Mouse (Mus musculus): ENCODE results near the gene Tbc1d24. TPM values are rescaled to one million over a fixed set of nuclear protein-coding genes. Genes with fewer than 3 reads are reported as not detected.
A peak's percentile ranks its signal among the peaks of the same experiment; 100 is the strongest.

Tbc1d24 gene
- polyA plus RNA-seq, 1 experiment = 14.4 TPM

DNA sequence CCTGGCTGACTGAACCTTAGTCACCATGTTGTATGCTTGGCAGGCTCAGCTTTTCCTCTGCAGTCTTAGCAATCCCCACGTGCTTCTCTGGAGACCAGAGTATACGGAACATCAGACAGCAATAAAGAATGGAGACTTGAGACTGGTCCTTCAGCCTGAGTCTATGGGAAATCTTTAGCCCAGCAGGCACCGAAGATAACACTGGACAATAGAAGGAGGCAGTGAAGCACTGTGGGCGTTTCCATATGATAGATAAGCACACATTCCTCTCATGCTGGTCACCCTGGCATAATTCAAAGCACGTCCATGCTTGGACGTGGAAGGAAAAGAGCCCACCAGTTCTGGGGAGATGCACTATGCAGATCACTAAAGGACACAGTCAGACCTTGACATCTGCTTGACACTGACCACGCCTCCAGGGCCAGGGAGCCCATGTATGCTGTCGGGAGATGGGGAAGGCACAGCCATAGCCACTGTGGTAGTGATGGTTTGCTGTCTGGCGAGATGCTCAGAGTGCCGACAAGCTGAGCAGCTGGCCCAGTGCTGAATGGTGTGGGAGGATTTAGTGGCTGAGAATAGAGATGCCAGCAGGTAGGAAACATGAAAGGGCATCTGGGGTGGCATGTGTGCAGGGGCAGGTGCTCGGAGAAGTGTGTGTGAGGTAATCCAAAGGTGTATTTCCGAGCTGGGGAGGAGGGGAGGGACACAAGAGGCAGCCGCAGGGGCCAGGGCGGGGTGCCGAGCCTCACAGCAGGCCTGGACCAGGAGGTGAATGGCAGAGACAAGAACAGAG lies 8.1 kb downstream of the Tbc1d24 start:
- H3K4me3 ChIP-seq (ENCODE audit: low read depth, low read length) = no peak overlapping the region

DNA sequence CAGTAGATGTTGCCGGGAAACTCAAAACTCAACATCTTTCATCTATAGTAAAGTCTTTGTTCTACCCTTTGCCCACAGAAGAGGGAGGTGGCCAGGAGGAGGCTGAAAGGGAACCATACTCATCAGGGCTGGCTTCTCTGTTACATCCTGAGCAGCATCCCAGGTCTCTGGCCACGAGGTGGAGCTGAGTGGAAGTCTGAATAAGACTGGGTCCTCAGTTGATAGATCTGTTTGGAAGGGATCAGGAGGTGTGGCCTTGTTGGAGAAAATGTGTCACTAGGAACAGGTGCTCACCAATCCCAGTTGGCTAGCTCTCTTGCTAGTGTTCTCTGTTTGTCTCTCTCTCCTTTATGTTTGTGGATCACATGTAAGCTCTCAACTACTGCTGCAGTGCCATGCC lies 10.0 kb downstream of the Tbc1d24 start:
- H3K9me3 ChIP-seq (replicated peaks; ENCODE audit: control insufficient read depth, insufficient read depth, low read length, poor library complexity, severe bottlenecking) = no peaks in the 10 kb centered on the region
- no peak overlapping the region for H3K9ac ChIP-seq (ENCODE audit: low read depth, poor library complexity, severe bottlenecking)
- H3K27ac ChIP-seq (ENCODE audit: insufficient read depth, low read length) = no peak overlapping the region
- peaks cover 21% of the 10 kb centered on the region for H3K4me1 ChIP-seq (ENCODE audit: control insufficient read depth, insufficient read depth, low read length)
- no peak for TF ChIP-seq EP300 (IDR thresholded peaks at IDR 0.05; ENCODE audit: insufficient read depth, low read depth, low read length)
- TF ChIP-seq CTCF (IDR thresholded peaks at IDR 0.05; ENCODE audit: low read depth, low read length) = peak; percentile 7
- TF ChIP-seq POLR2A (IDR thresholded peaks at IDR 0.05; ENCODE audit: insufficient read depth, low read length) = no peak
- no peaks in the 10 kb centered on the region for H3K36me3 ChIP-seq (ENCODE audit: control insufficient read depth, insufficient read depth, low read length, poor library complexity, severe bottlenecking)
- no peaks in the 10 kb centered on the region for H3K27me3 ChIP-seq (ENCODE audit: control insufficient read depth, insufficient read depth, low read length, poor library complexity, severe bottlenecking)
- no peak overlapping the region for H3K4me3 ChIP-seq (ENCODE audit: low read depth, low read length)

More for the DNA sequence above, 8.1 kb downstream of the Tbc1d24 start:
- H3K36me3 ChIP-seq (ENCODE audit: control insufficient read depth, insufficient read depth, low read length, poor library complexity, severe bottlenecking) = no peaks in the 10 kb centered on the region
- no peaks in the 10 kb centered on the region for H3K27me3 ChIP-seq (ENCODE audit: control insufficient read depth, insufficient read depth, low read length, poor library complexity, severe bottlenecking)
- no peak overlapping the region for H3K9ac ChIP-seq (ENCODE audit: low read depth, poor library complexity, severe bottlenecking)
- peaks cover 19% of the 10 kb centered on the region for H3K4me1 ChIP-seq (ENCODE audit: control insufficient read depth, insufficient read depth, low read length)
- no peaks in the 10 kb centered on the region for H3K9me3 ChIP-seq (replicated peaks; ENCODE audit: control insufficient read depth, insufficient read depth, low read length, poor library complexity, severe bottlenecking)
- no peak overlapping the region for H3K27ac ChIP-seq (ENCODE audit: insufficient read depth, low read length)
- TF ChIP-seq POLR2A (IDR thresholded peaks at IDR 0.05; ENCODE audit: insufficient read depth, low read length) = no peak
- no peak for TF ChIP-seq EP300 (IDR thresholded peaks at IDR 0.05; ENCODE audit: insufficient read depth, low read depth, low read length)
- TF ChIP-seq CTCF (IDR thresholded peaks at IDR 0.05; ENCODE audit: low read depth, low read length) = no peak

DNA sequence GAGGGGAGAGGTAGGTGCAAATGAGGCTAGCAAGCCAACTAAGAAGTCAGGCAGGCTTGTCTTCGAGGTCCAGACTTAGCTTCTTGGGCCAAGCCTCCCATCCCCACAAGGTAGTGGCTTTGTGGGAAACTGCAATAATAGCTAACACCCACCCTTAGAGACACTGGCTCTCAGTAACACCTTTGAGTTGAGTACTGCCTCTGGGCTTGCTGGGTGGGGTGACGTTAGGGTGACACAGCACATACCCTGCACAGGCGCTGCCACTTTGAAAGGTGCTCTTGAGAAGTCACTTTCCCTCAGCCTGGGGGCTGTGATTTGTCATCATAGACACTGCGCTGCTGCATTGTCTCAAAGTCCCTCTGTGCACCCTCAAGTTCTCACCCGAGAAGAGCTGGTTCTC lies 11.6 kb downstream of the Tbc1d24 start:
- no peaks in the 10 kb centered on the region for H3K36me3 ChIP-seq (ENCODE audit: control insufficient read depth, insufficient read depth, low read length, poor library complexity, severe bottlenecking)
- no peaks in the 10 kb centered on the region for H3K9me3 ChIP-seq (replicated peaks; ENCODE audit: control insufficient read depth, insufficient read depth, low read length, poor library complexity, severe bottlenecking)
- no peak overlapping the region for H3K9ac ChIP-seq (ENCODE audit: low read depth, poor library complexity, severe bottlenecking)
- H3K4me1 ChIP-seq (ENCODE audit: control insufficient read depth, insufficient read depth, low read length) = peaks cover 15% of the 10 kb centered on the region
- no peak overlapping the region for H3K27ac ChIP-seq (ENCODE audit: insufficient read depth, low read length)
- H3K27me3 ChIP-seq (ENCODE audit: control insufficient read depth, insufficient read depth, low read length, poor library complexity, severe bottlenecking) = no peaks in the 10 kb centered on the region
- H3K4me3 ChIP-seq (ENCODE audit: low read depth, low read length) = no peak overlapping the region
- TF ChIP-seq EP300 (IDR thresholded peaks at IDR 0.05; ENCODE audit: insufficient read depth, low read depth, low read length) (no peak), CTCF (IDR thresholded peaks at IDR 0.05; ENCODE audit: low read depth, low read length) (no peak), POLR2A (IDR thresholded peaks at IDR 0.05; ENCODE audit: insufficient read depth, low read length) (no peak)

DNA sequence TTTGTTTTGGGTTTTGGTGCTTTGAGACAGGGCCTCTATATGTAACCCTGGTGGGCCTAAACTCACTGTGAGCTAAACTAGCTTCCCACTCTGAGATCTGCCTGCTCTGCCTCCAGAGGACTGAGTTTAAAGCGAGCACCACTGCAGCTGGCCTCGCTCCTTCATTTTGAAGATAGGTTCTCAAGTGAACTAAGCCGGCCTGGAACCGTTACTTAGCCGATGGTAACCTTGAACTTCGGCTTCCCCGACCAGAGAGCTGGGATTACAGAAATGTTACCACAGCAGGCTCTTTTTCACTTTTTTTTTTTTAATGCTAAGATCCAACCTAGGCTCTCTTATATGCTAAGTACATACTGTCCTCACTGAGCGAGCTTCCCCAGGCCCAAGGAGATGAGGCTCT lies 12.1 kb downstream of the Tbc1d24 start:
- H3K4me3 ChIP-seq (ENCODE audit: low read depth, low read length) = no peak overlapping the region
- no peak overlapping the region for H3K27ac ChIP-seq (ENCODE audit: insufficient read depth, low read length)
- H3K4me1 ChIP-seq (ENCODE audit: control insufficient read depth, insufficient read depth, low read length) = peaks cover 15% of the 10 kb centered on the region
- TF ChIP-seq EP300 (IDR thresholded peaks at IDR 0.05; ENCODE audit: insufficient read depth, low read depth, low read length) = no peak
- H3K36me3 ChIP-seq (ENCODE audit: control insufficient read depth, insufficient read depth, low read length, poor library complexity, severe bottlenecking) = no peaks in the 10 kb centered on the region
- H3K27me3 ChIP-seq (ENCODE audit: control insufficient read depth, insufficient read depth, low read length, poor library complexity, severe bottlenecking) = no peaks in the 10 kb centered on the region
- no peak overlapping the region for H3K9ac ChIP-seq (ENCODE audit: low read depth, poor library complexity, severe bottlenecking)
- H3K9me3 ChIP-seq (replicated peaks; ENCODE audit: control insufficient read depth, insufficient read depth, low read length, poor library complexity, severe bottlenecking) = no peaks in the 10 kb centered on the region

DNA sequence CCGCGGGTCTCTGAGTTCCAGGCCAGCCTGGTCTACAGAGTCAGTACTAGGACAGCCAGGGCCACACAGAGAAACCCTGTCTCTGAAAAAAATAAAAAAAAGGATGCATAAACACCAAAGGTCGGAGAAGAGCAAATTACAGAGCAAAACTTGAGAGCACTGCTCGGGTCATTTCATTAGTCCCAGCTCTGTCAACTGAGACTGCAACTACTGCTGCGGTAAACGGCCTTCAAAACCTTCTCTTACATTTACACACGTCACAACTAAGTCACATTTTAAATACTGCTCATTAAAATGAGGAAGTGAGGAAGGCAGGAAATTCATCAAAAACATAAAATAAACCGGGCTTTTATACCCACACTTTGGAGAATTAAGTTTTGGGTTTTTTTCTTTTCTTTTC lies 12.5 kb downstream of the Tbc1d24 start:
- Histone ChIP-seq H3K4me1 (ENCODE audit: control insufficient read depth, insufficient read depth, low read length) (peaks cover 12% of the 10 kb centered on the region), H3K36me3 (ENCODE audit: control insufficient read depth, insufficient read depth, low read length, poor library complexity, severe bottlenecking) (no peaks in the 10 kb centered on the region), H3K4me3 (ENCODE audit: low read depth, low read length) (no peak overlapping the region), H3K27ac (ENCODE audit: insufficient read depth, low read length) (no peak overlapping the region), H3K9ac (ENCODE audit: low read depth, poor library complexity, severe bottlenecking) (no peak overlapping the region), H3K9me3 (replicated peaks; ENCODE audit: control insufficient read depth, insufficient read depth, low read length, poor library complexity, severe bottlenecking) (no peaks in the 10 kb centered on the region), H3K27me3 (ENCODE audit: control insufficient read depth, insufficient read depth, low read length, poor library complexity, severe bottlenecking) (no peaks in the 10 kb centered on the region)
- TF ChIP-seq POLR2A (IDR thresholded peaks at IDR 0.05; ENCODE audit: insufficient read depth, low read length) (no peak), EP300 (IDR thresholded peaks at IDR 0.05; ENCODE audit: insufficient read depth, low read depth, low read length) (no peak), CTCF (IDR thresholded peaks at IDR 0.05; ENCODE audit: low read depth, low read length) (no peak)

DNA sequence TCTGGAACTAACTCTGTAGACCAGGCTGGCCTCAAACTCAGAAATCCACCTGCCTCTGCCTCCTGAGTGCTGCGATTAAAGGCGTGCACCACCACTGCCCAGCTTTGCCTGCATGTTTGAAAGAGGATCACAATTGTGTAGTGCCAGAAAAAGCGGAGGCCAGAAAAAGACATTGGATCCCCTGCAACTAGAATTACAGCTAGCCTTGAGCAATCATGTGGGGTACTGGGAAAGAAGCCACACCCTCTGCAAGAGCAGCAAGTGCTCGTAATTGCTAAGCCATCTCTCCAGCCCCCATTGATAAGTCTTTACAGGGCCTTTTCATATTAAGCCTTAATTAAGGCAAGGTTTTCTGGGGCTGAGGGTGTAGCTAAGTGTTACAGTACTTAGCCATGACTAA lies 13.9 kb downstream of the Tbc1d24 start:
- Histone ChIP-seq H3K36me3 (ENCODE audit: control insufficient read depth, insufficient read depth, low read length, poor library complexity, severe bottlenecking) (no peaks in the 10 kb centered on the region), H3K4me3 (ENCODE audit: low read depth, low read length) (no peak overlapping the region), H3K9ac (ENCODE audit: low read depth, poor library complexity, severe bottlenecking) (no peak overlapping the region), H3K4me1 (ENCODE audit: control insufficient read depth, insufficient read depth, low read length) (peaks cover 5% of the 10 kb centered on the region), H3K9me3 (replicated peaks; ENCODE audit: control insufficient read depth, insufficient read depth, low read length, poor library complexity, severe bottlenecking) (no peaks in the 10 kb centered on the region), H3K27me3 (ENCODE audit: control insufficient read depth, insufficient read depth, low read length, poor library complexity, severe bottlenecking) (no peaks in the 10 kb centered on the region), H3K27ac (ENCODE audit: insufficient read depth, low read length) (no peak overlapping the region)
- no peak for TF ChIP-seq POLR2A (IDR thresholded peaks at IDR 0.05; ENCODE audit: insufficient read depth, low read length)
- no peak for TF ChIP-seq CTCF (IDR thresholded peaks at IDR 0.05; ENCODE audit: low read depth, low read length)
- TF ChIP-seq EP300 (IDR thresholded peaks at IDR 0.05; ENCODE audit: insufficient read depth, low read depth, low read length) = no peak
